Mouse (Mus musculus) cerebellum, adult 2 months (tissue): ENCODE measurements around the gene Zfp524. TPM values are rescaled to one million over a fixed set of nuclear protein-coding genes. Genes with fewer than 3 reads are reported as not detected.

ENCODE experiments used
- DNase-seq, 2 experiments: peaks; one replicate each; pipeline ENCODE4 v3.0.0; 2021
- H3K27ac ChIP-seq: fragments of 200-500 bp; 2 replicates; pipeline ENCODE4 v1.5.1; 2012; ENCODE audit warnings: low read length, control low read depth, inconsistent platforms; ENCODE audit not compliant: insufficient read depth
- H3K27me3 ChIP-seq: fragments of 200-500 bp; 2 replicates; pipeline ENCODE4 v1.6.1; 2012; ENCODE audit warnings: inconsistent platforms, mild to moderate bottlenecking, low read length, moderate library complexity; ENCODE audit not compliant: control insufficient read depth, insufficient read depth
- H3K4me1 ChIP-seq: fragments of 200-500 bp; 2 replicates; pipeline ENCODE4 v1.6.1; 2011; ENCODE audit warnings: low read length; ENCODE audit not compliant: control insufficient read depth, insufficient read depth
- H3K4me3 ChIP-seq: fragments of 200-500 bp; replicated peaks from 2 replicates; pipeline ENCODE3; 2011; ENCODE audit warnings: mild to moderate bottlenecking, low read depth, low read length, control low read depth; ENCODE audit not compliant: insufficient read depth
- CTCF ChIP-seq: fragments of 200-500 bp; IDR thresholded peaks from 2 replicates; pipeline ENCODE4 v1.5.1; 2011; ENCODE audit warnings: low read depth, mild to moderate bottlenecking, control low read depth, low read length, moderate library complexity, borderline replicate concordance; ENCODE audit not compliant: insufficient read depth
- POLR2A ChIP-seq: fragments of 200-500 bp; IDR thresholded peaks from 2 replicates; pipeline ENCODE4 v1.6.1; 2011; ENCODE audit warnings: low read length, control low read depth, borderline replicate concordance; ENCODE audit not compliant: insufficient read depth
- WGBS: fragments of 180-500 bp; shearing (Covaris S2); methylation state at CpG from one replicate; pipeline ENCODE4 v1.1.7; 2018; 5-methylcytosine and 5-hydroxymethylcytosine counted together
- polyA plus RNA-seq: library from polyadenylated mRNA; depleted of rRNA; stranded (reverse); fragments of >200 nt; gene quantifications from 2 replicates; pipeline ENCODE4 v1.2.3, GENCODE M21; 2012

The Zfp524 gene
- polyA plus RNA-seq, 1 experiment, result 14.9 TPM

DNA sequence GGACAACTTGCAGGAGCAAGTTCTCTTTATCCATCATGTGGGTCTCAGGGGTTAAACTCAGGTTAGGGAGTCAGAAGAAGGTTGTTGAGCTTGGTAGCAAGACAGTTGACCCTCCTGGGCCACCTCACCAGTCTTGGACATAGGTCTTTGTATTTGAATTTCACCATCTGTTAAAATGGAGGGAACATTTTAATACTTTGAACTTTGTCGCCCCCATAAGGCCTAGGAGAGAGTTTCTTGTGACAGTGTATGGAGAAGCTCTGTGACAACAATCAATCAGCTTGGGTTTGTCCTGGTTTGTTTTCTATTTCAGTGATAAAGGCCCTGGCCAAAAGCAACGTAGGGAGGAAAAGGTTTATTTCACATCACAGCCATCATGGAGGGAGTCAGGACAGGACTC lies 33.1 kb downstream of the Zfp524 start:
- Histone ChIP-seq H3K4me1 (peaks cover 6% of the 10 kb centered on the region; the same call in 1 of the 2 replicates), H3K27ac (no peak overlapping the region), H3K4me3 (no peak overlapping the region), H3K27me3 (no peaks in the 10 kb centered on the region)
- DNase-seq, result peak; percentile 33 to 63
- 15% methylated on average over 2 of the region's 2 CpGs for WGBS
- TF ChIP-seq CTCF, result peak; percentile 23; the same call in 1 of the 2 replicates
- no peak for TF ChIP-seq POLR2A

DNA sequence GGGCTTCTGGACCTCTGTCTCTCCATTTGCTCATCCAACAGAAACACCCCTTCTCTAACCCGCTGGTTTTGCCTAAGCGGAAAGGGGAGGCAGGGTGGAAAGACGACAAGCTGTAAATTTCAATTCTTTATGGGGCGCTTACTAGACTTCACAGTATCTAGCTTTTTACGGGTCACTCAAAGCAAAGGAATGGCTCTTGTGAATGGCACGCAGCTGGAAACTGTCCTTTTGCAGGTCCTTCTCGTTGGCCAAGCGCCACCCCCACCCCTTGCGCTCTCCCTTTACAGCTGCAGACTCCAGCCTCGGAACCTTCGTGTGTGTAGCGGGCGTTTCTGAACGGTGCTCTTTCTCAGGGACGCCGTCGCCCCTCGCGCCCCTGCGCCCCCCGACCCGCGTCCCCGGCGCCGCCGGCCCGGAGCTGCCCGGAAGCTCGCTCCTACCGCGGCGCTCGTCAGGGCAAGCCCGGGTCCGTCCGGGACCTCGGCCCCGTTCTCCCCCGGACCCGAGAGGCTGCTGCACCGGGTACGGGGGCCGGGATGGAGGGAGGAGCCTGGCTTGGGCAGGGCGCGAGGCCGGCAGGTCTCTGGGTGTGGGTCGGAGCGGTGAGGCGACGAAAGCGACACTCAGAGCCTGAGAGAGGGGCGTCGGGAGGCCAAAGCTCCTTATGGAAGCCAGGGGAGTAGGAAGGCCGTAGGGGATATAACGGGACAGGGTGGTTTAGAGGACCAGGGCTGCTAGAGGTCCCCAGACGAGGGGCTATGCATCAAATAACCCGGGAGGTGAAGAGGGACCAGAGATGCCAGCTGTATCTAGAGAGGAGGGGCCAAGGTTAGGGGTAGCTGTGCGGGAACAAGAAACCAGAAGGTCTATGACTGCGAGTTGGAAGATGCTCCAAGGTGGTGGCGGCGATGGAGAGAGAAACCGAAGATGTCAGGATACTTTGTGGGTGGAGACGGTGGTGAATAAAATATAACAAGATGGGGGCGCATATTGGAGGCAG lies 37.3 kb downstream of the Zfp524 start, which contains the start of gene Zfp580:
Zfp580 (plus strand) TSS at position 346 of the 1,000 bp plus-strand sequence.
- DNase-seq, result peak; percentile 84 to 91
- H3K4me1 ChIP-seq, result peaks cover 13% of the 10 kb centered on the region
- 1% methylated on average over 65 of the region's 65 CpGs for WGBS
- peak; percentile 58; the same call in 1 of the 2 replicates for TF ChIP-seq POLR2A
- TF ChIP-seq CTCF, result no peak
- H3K27ac ChIP-seq, result peak within 1 kb of the TSS; percentile 10
- H3K4me3 ChIP-seq, result peak within 1 kb of the TSS; percentile 69
- H3K27me3 ChIP-seq, result no peaks in the 10 kb centered on the region

- Histone ChIP-seq H3K27ac (no peak overlapping the region), H3K4me1 (peaks cover 13% of the 10 kb centered on the region), H3K27me3 (no peaks in the 10 kb centered on the region), H3K4me3 (peak overlapping the region; percentile 69)
- 7% methylated on average over 12 of the region's 12 CpGs for WGBS
- TF ChIP-seq CTCF, result no peak
- peak in 1 of 2 experiments; percentile 30 for DNase-seq
Measured at GRCm38 (mm10) chr7:5052438-5052837, 38.2 kb downstream of the Zfp524 start.

DNA sequence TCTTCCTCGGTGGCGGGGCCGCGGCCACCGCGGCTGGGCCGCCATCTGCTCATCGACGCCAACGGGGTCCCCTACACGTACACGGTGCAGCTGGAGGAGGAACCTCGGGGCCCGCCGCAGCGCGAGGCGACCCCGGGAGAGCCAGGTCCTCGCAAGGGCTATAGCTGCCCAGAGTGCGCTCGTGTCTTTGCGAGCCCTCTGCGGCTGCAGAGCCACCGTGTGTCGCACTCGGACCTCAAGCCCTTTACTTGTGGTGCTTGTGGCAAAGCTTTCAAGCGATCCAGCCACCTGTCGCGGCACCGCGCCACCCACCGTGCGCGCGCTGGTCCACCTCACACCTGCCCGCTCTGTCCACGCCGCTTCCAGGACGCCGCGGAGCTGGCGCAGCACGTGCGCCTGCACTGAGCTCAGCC lies 38.7 kb downstream of the Zfp524 start:
- peak overlapping the region; percentile 69 for H3K4me3 ChIP-seq
- no peaks in the 10 kb centered on the region for H3K27me3 ChIP-seq
- TF ChIP-seq POLR2A (no peak), CTCF (no peak)
- H3K4me1 ChIP-seq, result peaks cover 16% of the 10 kb centered on the region
- H3K27ac ChIP-seq, result no peak overlapping the region
- peak; percentile 47 to 51 for DNase-seq
- WGBS, result 2% methylated on average over 45 of the region's 45 CpGs

DNA sequence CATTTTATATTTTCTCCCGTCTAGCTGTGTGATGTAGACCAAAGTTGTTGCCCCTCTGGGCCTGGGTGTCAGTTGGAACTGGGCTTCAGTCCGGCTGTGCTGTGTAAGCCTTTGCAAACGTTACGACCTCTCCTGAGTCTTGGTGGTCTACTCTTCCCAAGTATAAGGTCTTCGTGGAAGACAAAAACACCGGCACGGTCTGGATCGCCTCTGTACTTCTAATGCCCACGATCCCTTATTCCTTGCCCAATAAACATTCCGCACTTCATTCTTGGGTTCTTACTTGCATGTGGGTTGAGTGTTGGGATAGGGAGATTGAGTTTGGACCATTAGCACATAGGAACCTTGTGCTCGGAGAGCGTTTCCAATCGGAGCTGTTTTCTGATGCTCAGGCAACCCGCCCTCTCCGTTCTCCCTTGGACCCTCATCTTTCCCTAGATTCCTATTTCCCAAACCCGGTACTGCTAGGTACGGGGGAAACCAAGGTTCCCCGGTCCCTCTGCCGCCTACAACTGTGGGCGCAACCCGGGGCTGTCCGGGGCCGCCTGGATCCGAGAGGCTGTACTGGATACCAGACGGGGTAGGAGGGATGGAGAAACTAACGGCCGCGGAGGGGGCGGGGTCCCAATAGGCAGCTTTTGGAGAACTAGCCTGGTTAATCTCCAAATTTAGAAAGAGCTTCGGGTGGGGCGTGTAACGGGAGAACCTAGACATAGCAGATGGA lies 39.4 kb downstream of the Zfp524 start:
- H3K4me3 ChIP-seq, result peak overlapping the region; percentile 66
- no peak overlapping the region for H3K27ac ChIP-seq
- peak; percentile 30; the same call in 1 of the 2 replicates for TF ChIP-seq POLR2A
- no peak for TF ChIP-seq CTCF
- no peaks in the 10 kb centered on the region for H3K27me3 ChIP-seq
- peak; percentile 48 to 59 for DNase-seq
- peaks cover 16% of the 10 kb centered on the region for H3K4me1 ChIP-seq
- 11% methylated on average over 32 of the region's 32 CpGs for WGBS

- Histone ChIP-seq H3K27me3 (no peaks in the 10 kb centered on the region), H3K4me3 (peak overlapping the region; percentile 60), H3K4me1 (peaks cover 16% of the 10 kb centered on the region), H3K27ac (peak overlapping the region; percentile 70)
- peak; percentile 50; the same call in 1 of the 2 replicates for TF ChIP-seq POLR2A
- TF ChIP-seq CTCF, result no peak
- peak; percentile 60 to 75 for DNase-seq
- WGBS, result 3% methylated on average over 55 of the region's 55 CpGs
Measured at GRCm38 (mm10) chr7:5056651-5057263, 42.5 kb downstream of the Zfp524 start.

- TF ChIP-seq CTCF, result no peak
- no peak for TF ChIP-seq POLR2A
- DNase-seq, result no peak
- Histone ChIP-seq H3K4me1 (peaks cover 16% of the 10 kb centered on the region), H3K27ac (peak overlapping the region; percentile 70), H3K4me3 (peak overlapping the region; percentile 60), H3K27me3 (no peaks in the 10 kb centered on the region)
- WGBS, result 30% methylated on average over 8 of the region's 8 CpGs
Measured at GRCm38 (mm10) chr7:5057381-5057780, 43.2 kb downstream of the Zfp524 start.
